Mouse (Mus musculus) megakaryocyte, embryonic 14.5 days (primary cell): ENCODE data around the gene Ldlrad3.

ENCODE experiments used
- FLI1 ChIP-seq: IDR thresholded peaks from 2 replicates; pipeline ENCODE4 v1.6.1; 2012; ENCODE audit warnings: low read length, inconsistent platforms, mixed read lengths
- GATA1 ChIP-seq: IDR thresholded peaks from 3 replicates; pipeline ENCODE4 v1.6.1; 2012; ENCODE audit warnings: mixed read lengths, low read length, inconsistent platforms, borderline replicate concordance

DNA sequence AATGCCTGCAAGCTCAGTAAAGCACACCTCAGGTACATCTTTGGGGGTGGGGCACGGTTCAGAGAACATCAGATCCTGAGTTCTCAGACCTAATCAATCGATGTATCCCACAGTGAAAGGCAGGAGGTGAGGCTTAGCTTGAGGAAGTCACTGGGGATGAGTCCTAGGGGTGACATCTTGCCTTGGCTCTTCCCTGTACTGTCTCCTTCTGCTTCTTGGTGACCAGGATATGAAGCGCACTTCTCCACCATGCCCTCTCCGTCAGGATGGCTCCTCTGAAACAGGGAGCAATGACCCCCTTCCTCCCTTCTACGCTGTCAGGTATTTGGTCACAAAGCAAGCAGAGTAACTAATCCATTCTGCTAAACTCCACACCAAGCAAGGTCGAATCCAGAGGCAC, 79.5 kb downstream of the Ldlrad3 start:
- TF ChIP-seq GATA1 (no peak), FLI1 (no peak)
